Mouse (Mus musculus): ENCODE measurements around the gene Rusc1. TPM values are rescaled to one million over a fixed set of nuclear protein-coding genes. Genes with fewer than 3 reads are reported as not detected.

The Rusc1 gene
- polyA plus RNA-seq, 1 experiment from 2014 or later = 10.2 TPM

- WGBS = 95% methylated on average over 3 of the region's 3 CpGs
- Histone ChIP-seq H3K27ac (ENCODE audit: low read length) (no peak overlapping the region), H3K4me2 (ENCODE audit: low read depth, low read length) (no peak overlapping the region), H3K36me3 (ENCODE audit: control insufficient read depth, insufficient read depth) (peaks cover 61% of the 10 kb centered on the region), H3K9me3 (replicated peaks; ENCODE audit: control insufficient read depth, low read length) (no peaks in the 10 kb centered on the region), H3K4me3 (ENCODE audit: low read length) (no peak overlapping the region), H3K9ac (ENCODE audit: low read length) (no peak overlapping the region), H3K4me1 (ENCODE audit: control insufficient read depth, insufficient read depth, low read length) (no peaks in the 10 kb centered on the region), H3K27me3 (ENCODE audit: control insufficient read depth, insufficient read depth, low read length) (no peaks in the 10 kb centered on the region)
- ATAC-seq (replicated peaks; ENCODE audit: extremely low read depth, insufficient read depth, low FRiP score) = no peak
Measured at GRCm38 (mm10) chr3:89058783-89059182, 34.3 kb downstream of the Rusc1 start.

- WGBS = 91% methylated on average over 9 of the region's 9 CpGs
- Histone ChIP-seq H3K4me1 (ENCODE audit: control insufficient read depth, insufficient read depth, low read length) (peaks cover 2% of the 10 kb centered on the region; the same call in 1 of the 2 replicates), H3K4me2 (ENCODE audit: low read depth, low read length) (no peak overlapping the region), H3K4me3 (ENCODE audit: low read length) (no peak overlapping the region), H3K9ac (ENCODE audit: low read length) (no peak overlapping the region), H3K27ac (ENCODE audit: low read length) (no peak overlapping the region), H3K9me3 (replicated peaks; ENCODE audit: control insufficient read depth, low read length) (no peaks in the 10 kb centered on the region), H3K27me3 (ENCODE audit: control insufficient read depth, insufficient read depth, low read length) (no peaks in the 10 kb centered on the region), H3K36me3 (ENCODE audit: control insufficient read depth, insufficient read depth) (peaks cover 57% of the 10 kb centered on the region)
- no peak for ATAC-seq (replicated peaks; ENCODE audit: extremely low read depth, insufficient read depth, low FRiP score)
Measured at GRCm38 (mm10) chr3:89058361-89058760, 34.8 kb downstream of the Rusc1 start.

GRCm38 (mm10) chr3:89043359-89043758 lies 49.8 kb downstream of the Rusc1 start:
- no peak overlapping the region for H3K27ac ChIP-seq (ENCODE audit: low read length)
- H3K4me2 ChIP-seq (ENCODE audit: low read depth, low read length) = no peak overlapping the region
- no peak overlapping the region for H3K4me3 ChIP-seq (ENCODE audit: low read length)
- H3K27me3 ChIP-seq (ENCODE audit: control insufficient read depth, insufficient read depth, low read length) = no peaks in the 10 kb centered on the region
- no peak overlapping the region for H3K9ac ChIP-seq (ENCODE audit: low read length)
- no peaks in the 10 kb centered on the region for H3K4me1 ChIP-seq (ENCODE audit: control insufficient read depth, insufficient read depth, low read length)
- ATAC-seq (replicated peaks; ENCODE audit: extremely low read depth, insufficient read depth, low FRiP score) = no peak
- WGBS = 95% methylated on average over 4 of the region's 4 CpGs
- H3K36me3 ChIP-seq (ENCODE audit: control insufficient read depth, insufficient read depth) = peaks cover 39% of the 10 kb centered on the region
- H3K9me3 ChIP-seq (replicated peaks; ENCODE audit: control insufficient read depth, low read length) = no peaks in the 10 kb centered on the region

Other genes with a start within 250 kb of the Rusc1 start
- gene Msto1, start 179.3 kb downstream of the Rusc1 start, polyA plus RNA-seq (2015; fragmentation: Nextera tagmentation; extraction: Ambion mirVana) = 46.2 and 47.5 TPM in 2 replicates
- gene Ash1l, start 142.7 kb downstream of the Rusc1 start, polyA plus RNA-seq (2015; fragmentation: Nextera tagmentation; extraction: Ambion mirVana) = 14.5 and 15.6 TPM in 2 replicates
- gene Dap3, start 142.1 kb downstream of the Rusc1 start, polyA plus RNA-seq (2015; fragmentation: Nextera tagmentation; extraction: Ambion mirVana) = 145 and 148 TPM in 2 replicates
- gene Gm43738, start 7.8 kb upstream of the Rusc1 start, polyA plus RNA-seq (2015; fragmentation: Nextera tagmentation; extraction: Ambion mirVana) = not detected in 2 replicates
- 103 and 116 TPM in 2 replicates for gene Fdps, start 8.6 kb upstream of the Rusc1 start, polyA plus RNA-seq (2015; fragmentation: Nextera tagmentation; extraction: Ambion mirVana)
- gene Pklr, start 42.8 kb upstream of the Rusc1 start, polyA plus RNA-seq (2015; fragmentation: Nextera tagmentation; extraction: Ambion mirVana) = 0.20 and 0.64 TPM in 2 replicates
- 0.70 and 0.76 TPM in 2 replicates for gene Hcn3, start 66.9 kb upstream of the Rusc1 start, polyA plus RNA-seq (2015; fragmentation: Nextera tagmentation; extraction: Ambion mirVana)
- 15.9 and 17.9 TPM in 2 replicates for gene Clk2, start 71.5 kb upstream of the Rusc1 start, polyA plus RNA-seq (2015; fragmentation: Nextera tagmentation; extraction: Ambion mirVana)
- 89.5 and 93.9 TPM in 2 replicates for gene Scamp3, start 84.2 kb upstream of the Rusc1 start, polyA plus RNA-seq (2015; fragmentation: Nextera tagmentation; extraction: Ambion mirVana)
- gene Fam189b, start 89.8 kb upstream of the Rusc1 start, polyA plus RNA-seq (2015; fragmentation: Nextera tagmentation; extraction: Ambion mirVana) = 17.7 TPM in 2 replicates
- 33.2 and 33.3 TPM in 2 replicates for gene Gba, start 109.6 kb upstream of the Rusc1 start, polyA plus RNA-seq (2015; fragmentation: Nextera tagmentation; extraction: Ambion mirVana)
- gene Thbs3, start 121.9 kb upstream of the Rusc1 start, polyA plus RNA-seq (2015; fragmentation: Nextera tagmentation; extraction: Ambion mirVana) = 24.0 TPM in 2 replicates
- gene Mtx1, start 133.8 kb upstream of the Rusc1 start, polyA plus RNA-seq (2015; fragmentation: Nextera tagmentation; extraction: Ambion mirVana) = 120 and 127 TPM in 2 replicates
- 3.3 and 11.3 TPM in 2 replicates for gene Muc1, start 135.7 kb upstream of the Rusc1 start, polyA plus RNA-seq (2015; fragmentation: Nextera tagmentation; extraction: Ambion mirVana)
- gene Krtcap2, start 152.7 kb upstream of the Rusc1 start, polyA plus RNA-seq (2015; fragmentation: Nextera tagmentation; extraction: Ambion mirVana) = 202 and 234 TPM in 2 replicates
- gene Trim46, start 153.0 kb upstream of the Rusc1 start, polyA plus RNA-seq (2015; fragmentation: Nextera tagmentation; extraction: Ambion mirVana) = 1.1 and 1.3 TPM in 2 replicates
- gene Dpm3, start 166.0 kb upstream of the Rusc1 start, polyA plus RNA-seq (2015; fragmentation: Nextera tagmentation; extraction: Ambion mirVana) = 65.3 and 79.6 TPM in 2 replicates
- 44.8 and 51.1 TPM in 2 replicates for gene Slc50a1, start 177.3 kb upstream of the Rusc1 start, polyA plus RNA-seq (2015; fragmentation: Nextera tagmentation; extraction: Ambion mirVana)
- gene Efna1, start 187.8 kb upstream of the Rusc1 start, polyA plus RNA-seq (2015; fragmentation: Nextera tagmentation; extraction: Ambion mirVana) = 34.4 and 45.5 TPM in 2 replicates
- gene Efna3, start 229.7 kb upstream of the Rusc1 start, polyA plus RNA-seq (2015; fragmentation: Nextera tagmentation; extraction: Ambion mirVana) = 0.89 and 1.1 TPM in 2 replicates
- gene Efna4, start 244.7 kb upstream of the Rusc1 start, polyA plus RNA-seq (2015; fragmentation: Nextera tagmentation; extraction: Ambion mirVana) = 5.2 and 7.3 TPM in 2 replicates

All from heart, embryonic 16.5 days (tissue).